Mouse (Mus musculus): ENCODE measurements around the gene Vma21.

Vma21 gene

GRCm38 (mm10) chrX:71815631-71816345 lies at the start of gene Vma21:
Gene Vma21 (plus strand): TSS chrX:71815924.
- DNase-seq (ENCODE audit: low read depth, low spot score): no peak

DNA sequence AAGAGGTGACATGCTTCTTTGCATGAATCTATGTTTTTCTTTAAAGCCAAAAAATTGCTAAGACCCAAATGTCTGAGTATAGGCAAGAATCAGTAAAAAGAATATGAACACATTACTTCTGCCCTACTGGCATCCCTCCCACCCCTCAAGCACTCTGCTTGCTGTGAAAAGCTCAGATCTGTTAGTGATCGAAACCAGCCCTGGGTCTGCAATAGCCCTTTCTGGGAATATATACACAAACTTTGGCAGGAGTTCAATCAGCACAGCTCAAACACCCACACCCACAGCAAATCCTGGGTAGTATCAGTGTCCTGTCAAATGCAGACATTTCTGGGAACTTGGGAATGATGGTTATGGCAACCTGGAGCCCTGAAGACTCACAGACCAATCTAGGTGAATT lies 47.8 kb upstream of the Vma21 start:
- no peak for DNase-seq (ENCODE audit: low read depth, low spot score)

DNA sequence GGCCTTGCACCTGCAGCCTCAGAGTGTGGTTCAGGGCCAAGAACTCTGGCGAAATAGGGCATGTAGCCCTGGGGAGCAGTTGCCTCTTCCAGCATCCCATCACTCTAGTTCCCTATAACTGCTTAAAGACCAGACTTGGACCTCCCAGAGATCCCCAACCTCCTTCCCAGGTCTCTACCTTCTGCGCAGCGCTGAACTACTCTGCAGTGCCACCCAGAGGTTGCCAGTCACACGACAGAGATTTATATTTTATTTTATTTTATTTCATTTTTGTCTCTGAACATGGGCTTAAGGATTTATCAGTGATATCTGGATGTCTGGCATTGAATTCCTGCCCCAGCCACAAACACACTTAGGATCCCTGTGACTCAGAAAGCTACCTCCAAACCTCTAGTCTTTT lies 24.6 kb upstream of the Vma21 start:
- no peak for DNase-seq (ENCODE audit: low read depth, low spot score)

DNA sequence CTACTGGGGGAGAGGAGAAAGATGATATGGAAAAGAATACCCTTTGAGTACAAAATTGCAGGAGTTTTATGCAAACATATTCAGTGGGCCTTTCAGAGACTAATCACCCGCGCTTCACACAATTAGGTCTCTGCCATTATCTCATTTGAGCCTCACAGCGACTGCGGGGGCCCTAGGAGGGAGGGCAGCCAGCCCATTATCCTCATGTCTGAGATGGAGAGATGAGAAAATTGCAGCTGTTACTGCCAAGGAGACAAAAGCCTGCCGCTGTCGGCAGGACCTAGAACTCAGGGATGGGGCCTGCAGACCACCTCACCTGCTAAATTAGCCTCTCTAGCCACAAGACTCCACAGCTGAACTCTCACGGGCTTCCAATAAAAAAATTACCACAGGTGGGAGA lies 18.0 kb upstream of the Vma21 start:
- no peak for DNase-seq (ENCODE audit: low read depth, low spot score)

GRCm38 (mm10) chrX:71798883-71799282 lies 16.8 kb upstream of the Vma21 start:
- no peak for DNase-seq (ENCODE audit: low read depth, low spot score)

DNA sequence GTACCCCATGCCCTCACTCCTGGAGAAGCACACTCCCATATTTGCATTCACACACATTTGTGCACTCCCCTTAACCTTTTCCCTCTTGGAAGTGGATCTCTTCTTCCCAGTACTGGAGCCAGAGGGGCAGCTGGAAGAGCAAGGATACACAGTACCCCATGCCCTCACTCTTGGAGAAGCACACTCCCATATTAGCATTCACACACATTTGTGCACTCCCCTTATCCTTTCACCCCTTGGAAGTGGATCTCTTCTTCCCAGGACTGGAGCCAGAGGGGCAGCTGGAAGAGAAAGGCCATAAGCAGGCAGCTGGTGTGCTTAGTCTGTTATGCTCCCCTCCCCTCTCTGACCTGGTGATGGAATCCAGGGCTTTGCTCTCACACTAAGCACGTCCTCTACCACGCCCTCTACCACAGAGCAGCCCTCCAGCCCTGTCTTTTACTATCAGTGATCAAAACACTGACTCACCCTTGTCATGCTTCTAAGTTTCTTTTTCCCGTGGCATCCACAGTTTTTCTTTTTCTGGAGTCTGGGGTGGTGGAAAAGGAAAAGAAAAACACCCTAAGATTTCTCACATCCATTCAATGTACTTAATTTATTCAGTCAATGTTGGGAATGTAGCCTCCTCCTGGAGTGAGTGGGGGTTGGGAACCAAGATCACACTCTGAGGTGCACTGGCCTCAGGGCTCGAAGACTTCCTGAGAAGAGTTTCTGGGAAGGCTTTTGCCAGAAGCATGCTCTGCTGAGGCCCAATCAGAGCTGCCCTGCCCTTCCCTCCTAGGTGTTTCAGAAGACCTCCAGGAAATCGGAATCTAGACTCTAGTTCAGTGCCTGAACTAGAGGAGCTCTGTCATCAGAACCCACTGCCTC lies 3.5 kb upstream of the Vma21 start:
- DNase-seq (ENCODE audit: low read depth, low spot score): no peak

DNA sequence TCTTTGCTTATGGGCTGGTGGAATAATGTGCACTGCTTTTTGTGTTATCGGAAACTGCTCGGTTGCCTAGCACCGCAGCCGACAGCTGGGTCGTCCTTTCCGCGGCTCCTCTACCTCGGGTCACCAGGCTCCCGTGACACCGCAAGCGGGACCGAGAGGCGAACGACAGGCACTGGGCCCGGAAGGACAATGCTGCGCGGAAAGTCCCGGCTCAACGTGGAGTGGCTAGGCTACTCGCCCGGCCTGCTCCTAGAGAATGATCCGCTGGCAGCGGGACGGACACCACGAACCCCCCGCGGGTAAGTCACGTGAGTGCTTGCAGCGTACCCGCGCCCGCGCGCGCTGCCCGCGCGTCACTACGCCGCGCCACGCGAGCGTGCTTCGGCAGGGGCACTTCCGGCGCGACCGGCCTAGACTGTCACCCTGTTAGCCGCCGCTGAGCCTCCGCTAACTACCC lies 705 bp downstream of the Vma21 start:
- peak; percentile 90 for DNase-seq (ENCODE audit: low read depth, low spot score)

GRCm38 (mm10) chrX:71816931-71817361 lies 1.2 kb downstream of the Vma21 start:
- DNase-seq (ENCODE audit: low read depth, low spot score): no peak

GRCm38 (mm10) chrX:71838911-71839310 lies 23.2 kb downstream of the Vma21 start:
- DNase-seq (ENCODE audit: low read depth, low spot score): no peak

DNA sequence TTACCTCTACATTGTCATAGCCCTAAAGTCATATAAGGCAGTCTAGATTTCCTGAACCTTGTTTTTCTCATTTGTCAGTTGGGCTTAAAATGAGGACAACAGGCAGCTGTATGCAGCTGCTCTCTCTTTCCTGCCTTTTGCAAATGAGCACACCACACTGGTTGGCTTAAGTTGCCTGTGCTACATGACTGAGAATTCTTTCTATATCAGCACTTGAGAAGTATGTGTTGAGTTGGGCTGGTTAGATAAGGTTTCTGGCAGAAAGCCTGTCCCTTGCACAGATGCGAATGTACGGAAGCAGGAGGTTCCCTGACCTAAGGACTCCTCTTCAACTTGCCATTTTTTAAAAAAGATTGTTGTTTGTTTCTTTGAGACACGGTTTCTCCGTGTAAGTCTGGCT lies 31.0 kb downstream of the Vma21 start:
- DNase-seq (ENCODE audit: low read depth, low spot score): no peak

DNA sequence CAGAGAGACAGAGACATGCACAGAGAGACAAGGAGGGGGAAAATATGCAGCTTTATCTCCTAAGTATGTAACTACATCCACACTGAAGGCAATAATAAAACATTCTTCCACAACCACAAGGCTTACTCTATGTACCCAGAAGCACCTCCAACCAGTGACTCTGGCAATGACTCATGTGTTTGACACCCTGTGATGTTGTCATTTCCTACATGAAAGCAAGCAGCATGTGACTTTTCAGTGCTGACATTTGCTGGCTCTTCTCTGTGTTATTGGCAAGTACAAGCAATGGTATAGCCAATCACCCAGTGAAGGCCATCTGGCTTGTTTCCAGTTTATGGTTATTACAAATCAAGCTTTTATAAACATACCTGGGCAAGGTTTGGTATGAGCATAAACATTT lies 38.1 kb downstream of the Vma21 start:
- no peak for DNase-seq (ENCODE audit: low read depth, low spot score)
